ENCODE assay signal across 43 mouse cellular contexts in the genomic region with DNA sequence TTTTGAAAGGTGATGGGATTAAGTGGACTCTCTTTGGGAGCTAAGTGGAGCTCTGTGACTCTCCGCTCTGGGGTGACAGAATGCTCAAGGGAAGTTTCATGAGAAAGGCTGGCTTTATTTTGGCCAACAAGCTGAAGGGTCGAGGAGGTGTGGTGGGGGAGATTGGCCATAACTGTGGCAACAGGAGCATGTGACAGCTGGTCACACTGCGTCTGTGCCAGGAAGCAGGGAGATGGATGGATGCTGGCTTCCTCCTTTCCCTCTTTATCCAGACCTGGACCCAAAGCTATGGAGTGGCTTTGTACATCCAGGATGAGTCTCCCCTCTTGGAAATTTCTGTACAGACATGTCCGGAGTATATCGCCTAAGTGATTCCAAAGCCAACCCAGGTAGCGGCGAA. TPM values are rescaled to one million over a fixed set of nuclear protein-coding genes. Genes with fewer than 3 reads are reported as not detected.
"Had no signal": no experiment of that assay in that cellular context is flagged by ENCODE, and none has a peak within 500 bp of the region (broad histone marks: within the 10 kb centered on the region; RNA-seq: fewer than 3 reads in every experiment).

No protein-coding gene starts in this region.

- H3K27ac ChIP-seq: heart, embryonic 10.5 days; hindbrain, embryonic 13.5 days; hindbrain, embryonic 15.5 days; hindbrain, postnatal 0 days; kidney, embryonic 15.5 days; kidney, postnatal 0 days; limb, embryonic 13.5 days; limb, embryonic 15.5 days; liver, embryonic 13.5 days; liver, embryonic 15.5 days had no signal

- H3K4me3 ChIP-seq: heart, embryonic 10.5 days; heart, embryonic 12.5 days; hindbrain, embryonic 13.5 days; hindbrain, embryonic 15.5 days; kidney, embryonic 15.5 days; limb, embryonic 13.5 days; limb, embryonic 15.5 days; liver, embryonic 13.5 days; liver, embryonic 15.5 days had no signal

- H3K27me3 ChIP-seq: heart, embryonic 12.5 days; hindbrain, embryonic 13.5 days; hindbrain, embryonic 15.5 days; kidney, embryonic 15.5 days; limb, embryonic 13.5 days; limb, embryonic 15.5 days; liver, embryonic 13.5 days; liver, embryonic 15.5 days had no signal

- H3K36me3 ChIP-seq: heart, embryonic 10.5 days; heart, embryonic 12.5 days; hindbrain, embryonic 13.5 days; hindbrain, embryonic 15.5 days; kidney, embryonic 15.5 days; limb, embryonic 13.5 days; limb, embryonic 15.5 days; liver, embryonic 13.5 days; liver, embryonic 15.5 days had no signal

- H3K9ac ChIP-seq: heart, embryonic 12.5 days; hindbrain, embryonic 13.5 days; hindbrain, embryonic 15.5 days; kidney, embryonic 15.5 days; limb, embryonic 13.5 days; limb, embryonic 15.5 days; liver, embryonic 13.5 days; liver, embryonic 15.5 days had no signal

- H3K4me1 ChIP-seq: heart, embryonic 10.5 days; heart, embryonic 12.5 days; hindbrain, embryonic 13.5 days; hindbrain, embryonic 15.5 days; kidney, embryonic 15.5 days; limb, embryonic 13.5 days; limb, embryonic 15.5 days; liver, embryonic 13.5 days had no signal

- DNase-seq: gastrocnemius, postnatal 14 days; gastrocnemius, postnatal 36 days; heart, adult 18-20 months; heart, postnatal 10 days; kidney, adult 11 months; kidney, adult 2 months; kidney, adult 9 months; kidney, postnatal 14 days; kidney, postnatal 36 days; layer of hippocampus, adult 9-11 months; layer of hippocampus, postnatal 36 days; liver, embryonic 13.5 days; lung, adult 18-20 months had no signal

RNA-seq across cellular contexts. Expression of a gene that starts 40.5 kb away (rescaled TPM):
- total RNA-seq: gastrocnemius, adult 18-20 months; gastrocnemius, adult 8-10 months; gastrocnemius, postnatal 14 days; gastrocnemius, postnatal 36 days; heart, adult 18-20 months; heart, adult 8-10 months; heart, postnatal 10 days; heart, postnatal 25 days; hematopoietic stem cell, adult 5-6 weeks; hindbrain, postnatal 0 days; layer of hippocampus, adult 18-20 months; layer of hippocampus, adult 8-10 months; layer of hippocampus, postnatal 14 days; layer of hippocampus, postnatal 36 days; left cerebral cortex, adult 18-20 months; left cerebral cortex, adult 8-10 months; left cerebral cortex, postnatal 14 days; left cerebral cortex, postnatal 36 days had no signal
- polyA plus RNA-seq: gonadal fat pad, adult 2 months; heart, embryonic 10.5 days; heart, embryonic 12.5 days; heart, embryonic 14.5 days; heart, embryonic 16.5 days; hindbrain, embryonic 11.5 days; hindbrain, embryonic 13.5 days; hindbrain, embryonic 15.5 days; hindbrain, postnatal 0 days; intestine, embryonic 14.5 days; intestine, embryonic 16.5 days; kidney, adult 2 months; kidney, embryonic 15.5 days; kidney, postnatal 0 days; large intestine, adult 2 months; limb, embryonic 11.5 days; limb, embryonic 13.5 days; limb, embryonic 15.5 days; liver, embryonic 13.5 days; liver, embryonic 15.5 days had no signal
